Mouse (Mus musculus): Measurements from ENCODE around the gene Smim26. TPM values are rescaled to one million over a fixed set of nuclear protein-coding genes. Genes with fewer than 3 reads are reported as not detected.

Smim26 gene
- total and polyA plus RNA-seq, 2 experiments from 2014 or later = 22.7 to 71.3 TPM

GRCm38 (mm10) chr2:144635644-144636320, 41.9 kb downstream of the Smim26 start:
- no peak overlapping the region for H3K4me3 ChIP-seq (ENCODE audit: low read depth, low read length)
- H3K36me3 ChIP-seq (ENCODE audit: insufficient read depth) = no peaks in the 10 kb centered on the region
- ATAC-seq (peak; percentile 58; the same call in 1 of the 2 replicates), DNase-seq (peak; percentile 86)
- WGBS = 16% methylated on average over 5 of the region's 5 CpGs
- 0 out of 2 replicates have a peak, but pooled peaks cover 5% of the 10 kb centered on the region for H3K9me3 ChIP-seq (ENCODE audit: low read length)
- H3K4me2 ChIP-seq (ENCODE audit: low read depth) = no peak overlapping the region
- no peaks in the 10 kb centered on the region for H3K27me3 ChIP-seq (ENCODE audit: insufficient read depth, low read length)
- H3K4me1 ChIP-seq (ENCODE audit: insufficient read depth) = no peaks in the 10 kb centered on the region
- peak; percentile 95 for TF ChIP-seq CTCF (IDR thresholded peaks at IDR 0.05; ENCODE audit: low read depth)
- H3K27ac ChIP-seq (ENCODE audit: low read depth, low read length) = no peak overlapping the region
- H3K9ac ChIP-seq = no peak overlapping the region

- Histone ChIP-seq H3K9ac (no peak overlapping the region), H3K9me3 (ENCODE audit: low read length) (0 out of 2 replicates have a peak, but pooled peaks cover 4% of the 10 kb centered on the region), H3K36me3 (ENCODE audit: insufficient read depth) (no peaks in the 10 kb centered on the region), H3K27me3 (ENCODE audit: insufficient read depth, low read length) (no peaks in the 10 kb centered on the region), H3K4me2 (ENCODE audit: low read depth) (no peak overlapping the region), H3K27ac (ENCODE audit: low read depth, low read length) (no peak overlapping the region), H3K4me3 (ENCODE audit: low read depth, low read length) (no peak overlapping the region), H3K4me1 (ENCODE audit: insufficient read depth) (no peaks in the 10 kb centered on the region)
- DNase-seq (no peak), ATAC-seq (no peak)
- WGBS = 86% methylated on average over 4 of the region's 4 CpGs
- no peak for TF ChIP-seq CTCF (IDR thresholded peaks at IDR 0.05; ENCODE audit: low read depth)
These were observed 43.4 kb downstream of the Smim26 start for GRCm38 (mm10) chr2:144637204-144637603.

GRCm38 (mm10) chr2:144637671-144638395, 44.0 kb downstream of the Smim26 start:
- WGBS = 66% methylated on average over 11 of the region's 12 CpGs
- H3K4me1 ChIP-seq (ENCODE audit: insufficient read depth) = no peaks in the 10 kb centered on the region
- DNase-seq = no peak
- H3K9ac ChIP-seq = no peak overlapping the region
- no peak overlapping the region for H3K4me2 ChIP-seq (ENCODE audit: low read depth)
- H3K9me3 ChIP-seq (ENCODE audit: low read length) = no peaks in the 10 kb centered on the region
- no peak for ATAC-seq
- no peaks in the 10 kb centered on the region for H3K36me3 ChIP-seq (ENCODE audit: insufficient read depth)
- TF ChIP-seq CTCF (IDR thresholded peaks at IDR 0.05; ENCODE audit: low read depth) = no peak
- no peaks in the 10 kb centered on the region for H3K27me3 ChIP-seq (ENCODE audit: insufficient read depth, low read length)
- no peak overlapping the region for H3K4me3 ChIP-seq (ENCODE audit: low read depth, low read length)
- no peak overlapping the region for H3K27ac ChIP-seq (ENCODE audit: low read depth, low read length)

- peak; percentile 68 for TF ChIP-seq CTCF (IDR thresholded peaks at IDR 0.05; ENCODE audit: low read depth)
- no peaks in the 10 kb centered on the region for H3K27me3 ChIP-seq (ENCODE audit: insufficient read depth, low read length)
- H3K9ac ChIP-seq = no peak overlapping the region
- H3K36me3 ChIP-seq (ENCODE audit: insufficient read depth) = no peaks in the 10 kb centered on the region
- WGBS = 45% methylated on average over 4 of the region's 4 CpGs
- no peaks in the 10 kb centered on the region for H3K9me3 ChIP-seq (ENCODE audit: low read length)
- peak; percentile 50 for ATAC-seq
- H3K4me3 ChIP-seq (ENCODE audit: low read depth, low read length) = no peak overlapping the region
- DNase-seq = peak; percentile 52
- no peaks in the 10 kb centered on the region for H3K4me1 ChIP-seq (ENCODE audit: insufficient read depth)
- no peak overlapping the region for H3K27ac ChIP-seq (ENCODE audit: low read depth, low read length)
- H3K4me2 ChIP-seq (ENCODE audit: low read depth) = no peak overlapping the region
These were observed 44.9 kb downstream of the Smim26 start for GRCm38 (mm10) chr2:144638719-144639118.

- ATAC-seq (no peak), DNase-seq (no peak)
These were observed 46.2 kb downstream of the Smim26 start for GRCm38 (mm10) chr2:144640101-144640500.

GRCm38 (mm10) chr2:144641991-144642390, 48.1 kb downstream of the Smim26 start:
- no peak for DNase-seq
- Histone ChIP-seq H3K4me1 (ENCODE audit: insufficient read depth) (no peaks in the 10 kb centered on the region), H3K4me2 (ENCODE audit: low read depth) (no peak overlapping the region), H3K9ac (no peak overlapping the region), H3K9me3 (ENCODE audit: low read length) (no peaks in the 10 kb centered on the region), H3K27me3 (ENCODE audit: insufficient read depth, low read length) (no peaks in the 10 kb centered on the region), H3K27ac (ENCODE audit: low read depth, low read length) (no peak overlapping the region), H3K36me3 (ENCODE audit: insufficient read depth) (no peaks in the 10 kb centered on the region), H3K4me3 (ENCODE audit: low read depth, low read length) (no peak overlapping the region)
- no peak for TF ChIP-seq CTCF (IDR thresholded peaks at IDR 0.05; ENCODE audit: low read depth)
- ATAC-seq = no peak
- WGBS = 78% methylated on average over 4 of the region's 4 CpGs

More at GRCm38 (mm10) chr2:144640101-144640500, 46.2 kb downstream of the Smim26 start:
- H3K4me1 ChIP-seq (ENCODE audit: insufficient read depth) = no peaks in the 10 kb centered on the region
- no peak overlapping the region for H3K9ac ChIP-seq
- H3K4me2 ChIP-seq (ENCODE audit: low read depth) = no peak overlapping the region
- 70% methylated on average over 7 of the region's 7 CpGs for WGBS
- H3K27ac ChIP-seq (ENCODE audit: low read depth, low read length) = no peak overlapping the region
- no peak overlapping the region for H3K4me3 ChIP-seq (ENCODE audit: low read depth, low read length)
- H3K27me3 ChIP-seq (ENCODE audit: insufficient read depth, low read length) = no peaks in the 10 kb centered on the region
- no peaks in the 10 kb centered on the region for H3K9me3 ChIP-seq (ENCODE audit: low read length)
- no peak for TF ChIP-seq CTCF (IDR thresholded peaks at IDR 0.05; ENCODE audit: low read depth)
- no peaks in the 10 kb centered on the region for H3K36me3 ChIP-seq (ENCODE audit: insufficient read depth)

Small RNA genes lying within 50 kb of the gene (microRNA-seq; reads per million reads assigned to microRNA genes)
- gene Gm24823 = 0 reads per million in 2 experiments

Other genes starting within 250 kb of the Smim26 start
- gene Kat14, start 225.1 kb upstream of the Smim26 start, total RNA-seq (2014; rRNA removed) = 17.0 and 28.6 TPM in 2 replicates
- 15.4 and 20.4 TPM in 2 replicates for gene Kat14, start 225.1 kb upstream of the Smim26 start, polyA plus RNA-seq (2015; fragmentation: Nextera tagmentation; extraction: Ambion mirVana)
- gene Pet117, start 225.1 kb upstream of the Smim26 start, total RNA-seq (2014; rRNA removed) = not detected in 2 replicates
- gene Pet117, start 225.1 kb upstream of the Smim26 start, polyA plus RNA-seq (2015; fragmentation: Nextera tagmentation; extraction: Ambion mirVana) = 0.84 and 2.3 TPM in 2 replicates
- 11.5 and 15.0 TPM in 2 replicates for gene Dzank1, start 66.6 kb upstream of the Smim26 start, total RNA-seq (2014; rRNA removed)
- gene Dzank1, start 66.6 kb upstream of the Smim26 start, polyA plus RNA-seq (2015; fragmentation: Nextera tagmentation; extraction: Ambion mirVana) = 6.6 and 9.2 TPM in 2 replicates
- 30.2 and 39.0 TPM in 2 replicates for gene Polr3f, start 66.3 kb upstream of the Smim26 start, total RNA-seq (2014; rRNA removed)
- 15.4 and 20.2 TPM in 2 replicates for gene Polr3f, start 66.3 kb upstream of the Smim26 start, polyA plus RNA-seq (2015; fragmentation: Nextera tagmentation; extraction: Ambion mirVana)
- gene Rbbp9, start 43.2 kb upstream of the Smim26 start, total RNA-seq (2014; rRNA removed) = 20.7 and 21.6 TPM in 2 replicates
- gene Rbbp9, start 43.2 kb upstream of the Smim26 start, polyA plus RNA-seq (2015; fragmentation: Nextera tagmentation; extraction: Ambion mirVana) = 30.3 and 38.0 TPM in 2 replicates
- gene Sec23b, start 37.8 kb upstream of the Smim26 start, total RNA-seq (2014; rRNA removed) = 57.2 and 64.3 TPM in 2 replicates
- gene Sec23b, start 37.8 kb upstream of the Smim26 start, polyA plus RNA-seq (2015; fragmentation: Nextera tagmentation; extraction: Ambion mirVana) = 50.8 and 56.7 TPM in 2 replicates
- gene Dtd1, start 5.8 kb downstream of the Smim26 start, total RNA-seq (2014; rRNA removed) = 87.4 and 98.2 TPM in 2 replicates
- gene Dtd1, start 5.8 kb downstream of the Smim26 start, polyA plus RNA-seq (2015; fragmentation: Nextera tagmentation; extraction: Ambion mirVana) = 136 and 161 TPM in 2 replicates
- 0.43 TPM in 1 of 2 replicates, not detected in the other for gene Scp2d1, start 229.6 kb downstream of the Smim26 start, total RNA-seq (2014; rRNA removed)
- not detected in 2 replicates for gene Scp2d1, start 229.6 kb downstream of the Smim26 start, polyA plus RNA-seq (2015; fragmentation: Nextera tagmentation; extraction: Ambion mirVana)

Data from forebrain, postnatal 0 days (tissue).